Mouse (Mus musculus) adrenal gland, postnatal 25 days (tissue): Measurements from ENCODE around the gene Ankrd44. TPM values are rescaled to one million over a fixed set of nuclear protein-coding genes. Genes with fewer than 3 reads are reported as not detected.

Experiments
- DNase-seq: peaks from one replicate; pipeline ENCODE4 v3.0.0; 2021; ENCODE audit warnings: mixed read lengths
- total RNA-seq: library from RNA; stranded (reverse); gene quantifications from 2 replicates; pipeline ENCODE4 v1.2.3, GENCODE M21; 2021

Ankrd44 gene
- total RNA-seq, 1 experiment from 2014 or later = 20.4 TPM

DNA sequence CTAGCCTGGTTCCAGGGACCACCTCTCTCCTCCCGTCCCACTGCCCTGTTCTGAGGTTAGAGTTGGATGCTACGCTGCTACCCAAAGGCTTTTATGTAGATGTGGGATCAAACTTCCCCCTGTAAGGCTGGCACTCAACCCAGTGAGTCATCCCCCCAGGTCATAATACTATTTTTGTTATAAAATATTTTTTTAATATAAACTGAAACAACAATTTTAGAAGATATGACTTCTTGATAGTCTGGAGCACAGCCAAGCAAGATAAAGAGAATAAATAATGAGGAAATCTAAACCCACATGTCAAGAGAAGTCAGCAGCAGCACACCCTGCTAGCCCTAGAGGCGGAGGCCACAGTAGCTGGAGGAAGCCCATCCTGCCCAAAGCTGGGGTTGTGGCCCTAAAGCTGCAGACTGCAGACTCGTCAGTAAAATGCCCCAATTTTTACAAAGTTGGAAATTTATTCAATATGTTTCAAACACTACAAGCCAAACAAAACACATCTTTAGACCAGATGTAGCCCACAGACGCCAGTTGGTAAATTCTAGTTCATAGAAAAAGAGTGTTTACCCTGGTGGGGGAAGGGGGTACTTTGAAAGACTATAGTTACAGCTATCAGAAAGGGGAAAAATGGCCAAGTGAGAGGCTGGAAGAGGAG is 79.7 kb downstream of the Ankrd44 start:
- no peak for DNase-seq

DNA sequence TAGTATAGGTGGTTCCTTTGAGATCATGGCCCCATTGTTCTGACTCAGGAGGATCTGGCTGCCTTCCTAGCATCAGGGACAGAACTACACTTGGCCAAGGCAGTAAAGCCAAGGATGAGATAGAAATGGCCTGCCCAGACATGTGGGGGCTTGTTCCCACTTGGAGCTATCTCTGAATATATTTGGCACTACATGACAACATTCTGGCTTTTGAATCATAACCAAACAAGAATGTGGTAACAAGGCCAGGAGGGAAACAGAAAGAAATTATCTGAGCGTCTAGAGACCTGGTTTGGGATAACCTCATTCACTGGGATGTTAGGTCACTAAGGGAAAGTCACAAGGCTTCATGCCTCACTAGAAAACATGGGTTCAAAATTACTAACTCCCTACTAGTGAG is 81.8 kb downstream of the Ankrd44 start:
- DNase-seq = no peak

- no peak for DNase-seq
These were observed 83.3 kb downstream of the Ankrd44 start for GRCm38 (mm10) chr1:54842765-54843461.

- no peak for DNase-seq
These were observed 84.4 kb downstream of the Ankrd44 start for GRCm38 (mm10) chr1:54841788-54842187.

GRCm38 (mm10) chr1:54840040-54840439 is 86.1 kb downstream of the Ankrd44 start:
- DNase-seq = no peak

- DNase-seq = no peak
These were observed 87.7 kb downstream of the Ankrd44 start for GRCm38 (mm10) chr1:54838486-54838805.

DNA sequence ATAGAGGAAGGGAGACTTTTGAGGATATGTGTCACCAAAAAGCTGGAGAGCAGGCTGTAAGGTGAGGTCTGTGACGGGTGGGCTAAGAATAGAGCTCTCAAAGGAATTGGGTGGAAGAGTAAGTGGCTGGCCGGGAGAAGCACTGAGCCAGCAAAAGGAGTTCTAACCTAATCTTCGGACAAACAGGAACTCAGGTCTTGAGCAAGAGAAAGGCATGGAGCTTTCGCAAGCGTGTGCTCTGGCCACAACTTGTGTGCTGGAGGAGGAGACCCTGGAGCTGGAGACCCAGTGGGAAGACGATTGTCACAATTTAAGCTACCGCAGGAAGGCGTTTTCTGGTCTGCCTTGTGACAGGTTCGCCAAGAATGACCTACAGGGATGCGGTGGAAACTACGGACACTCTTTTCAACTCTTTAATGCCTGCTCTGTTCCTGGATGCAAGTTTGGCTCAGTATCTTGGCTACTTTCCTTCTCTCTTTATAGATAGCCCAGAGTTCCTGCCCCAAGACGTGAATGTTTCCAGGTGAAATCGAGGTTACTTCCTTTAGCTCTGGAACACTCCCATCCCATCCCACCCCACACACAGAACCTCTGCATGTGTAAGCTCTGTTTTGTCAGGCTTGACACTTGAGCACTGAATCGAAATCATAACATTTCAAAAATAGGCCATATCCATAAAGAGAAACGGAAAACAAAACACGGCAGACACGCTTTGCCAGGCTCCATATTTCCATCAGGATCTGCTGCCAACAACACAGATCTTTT is 88.3 kb downstream of the Ankrd44 start:
- DNase-seq = no peak

GRCm38 (mm10) chr1:54835661-54836205 is 90.5 kb downstream of the Ankrd44 start:
- DNase-seq = no peak

DNA sequence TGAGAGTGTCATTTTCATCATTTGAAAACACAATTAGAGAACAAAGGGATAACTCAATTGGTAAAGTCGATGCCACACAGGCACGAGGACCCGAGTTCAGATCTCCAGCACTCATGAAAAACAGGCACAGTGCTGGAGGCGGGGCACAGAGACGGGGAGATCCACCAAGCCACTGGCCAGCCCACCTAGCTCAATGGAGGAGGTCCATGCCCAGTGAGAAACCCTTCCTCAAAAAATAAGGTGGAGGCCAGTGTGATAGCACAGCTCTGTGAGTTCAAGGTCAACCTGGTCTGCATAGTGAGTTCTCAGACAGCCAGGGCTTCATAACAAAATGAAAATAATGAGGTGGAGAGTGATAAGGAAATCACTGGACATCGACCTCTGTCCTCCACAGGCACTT is 93.0 kb downstream of the Ankrd44 start:
- DNase-seq = no peak

DNA sequence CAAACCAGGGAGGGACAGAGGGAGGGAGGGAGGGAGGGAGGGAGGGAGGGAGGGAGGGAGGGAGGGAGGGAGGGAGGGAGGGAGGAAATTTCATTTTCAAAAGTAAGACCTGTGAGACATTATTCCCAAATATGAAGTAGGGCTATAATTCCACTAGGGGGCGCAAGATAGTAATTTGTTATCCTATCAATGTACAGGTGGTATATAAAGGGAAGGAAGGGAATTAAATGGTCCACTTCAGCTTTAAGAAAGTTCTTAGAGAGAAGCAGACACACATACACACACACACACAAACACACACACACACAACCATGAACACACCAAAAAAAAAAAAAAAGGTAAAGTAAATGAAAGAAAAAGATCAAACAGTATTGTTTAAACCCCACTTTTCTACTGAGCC is 93.4 kb downstream of the Ankrd44 start:
- no peak for DNase-seq

- peak; percentile 15 for DNase-seq
These were observed 96.0 kb downstream of the Ankrd44 start for GRCm38 (mm10) chr1:54830223-54830622.

- no peak for DNase-seq
These were observed 96.4 kb downstream of the Ankrd44 start for GRCm38 (mm10) chr1:54829681-54830213.

GRCm38 (mm10) chr1:54827827-54828226 is 98.4 kb downstream of the Ankrd44 start:
- DNase-seq = no peak

DNA sequence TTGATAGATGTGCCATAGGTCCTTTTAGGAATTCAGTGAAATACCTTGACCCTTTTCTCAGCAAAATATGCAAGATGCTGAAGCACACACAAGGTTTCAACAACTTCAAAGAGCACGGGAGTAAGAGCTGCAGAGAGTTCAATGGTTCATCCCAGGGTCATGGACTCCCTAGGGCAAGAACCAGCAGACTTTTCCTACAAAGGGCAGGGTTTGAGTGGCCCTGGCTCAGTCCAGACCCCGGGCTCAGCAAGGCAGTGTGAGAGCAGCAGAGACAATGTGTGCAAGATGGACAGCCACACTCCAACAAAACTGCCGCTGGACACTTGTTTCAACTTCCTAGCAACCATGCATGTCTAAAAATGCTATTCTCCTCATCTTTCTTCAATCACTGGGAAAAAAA is 98.8 kb downstream of the Ankrd44 start:
- no peak for DNase-seq

GRCm38 (mm10) chr1:54826426-54826986 is 99.7 kb downstream of the Ankrd44 start:
- DNase-seq = peak; percentile 95

GRCm38 (mm10) chr1:54825718-54826425 is 100.3 kb downstream of the Ankrd44 start:
- no peak for DNase-seq

DNA sequence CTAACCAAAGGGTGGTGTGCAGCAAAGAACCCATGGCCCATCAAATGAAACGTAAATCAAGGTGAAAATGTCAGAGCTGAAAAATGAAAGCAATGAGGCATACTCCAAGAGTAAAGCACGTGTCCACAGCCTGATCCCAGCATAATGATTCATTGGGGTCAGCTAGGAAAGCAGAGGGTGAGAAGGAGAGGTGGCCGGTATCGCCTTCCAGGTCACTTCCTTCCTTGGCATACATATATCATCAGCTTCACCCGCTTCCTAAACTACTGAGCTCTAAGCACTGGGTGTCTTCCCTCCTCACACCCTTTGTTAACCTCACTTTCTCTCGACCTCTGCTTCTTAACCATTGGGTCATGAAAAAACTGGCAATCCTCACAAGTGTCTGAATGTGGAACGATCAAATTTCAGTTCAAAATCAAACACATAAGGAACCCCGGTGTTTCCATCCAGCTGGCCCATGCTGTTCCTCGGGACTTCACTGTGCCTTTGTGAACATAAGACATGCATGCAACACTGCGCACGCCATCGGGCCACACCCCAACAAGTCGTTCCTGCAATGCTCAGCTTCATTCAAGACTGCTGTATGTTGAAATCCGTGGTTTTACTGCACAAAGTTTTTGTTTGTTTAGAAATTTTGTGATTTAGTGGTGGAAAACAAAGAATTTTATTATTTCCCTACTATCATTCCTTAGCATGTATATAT is 101.9 kb downstream of the Ankrd44 start:
- DNase-seq = no peak

GRCm38 (mm10) chr1:54821797-54822196 is 104.4 kb downstream of the Ankrd44 start:
- DNase-seq = no peak

DNA sequence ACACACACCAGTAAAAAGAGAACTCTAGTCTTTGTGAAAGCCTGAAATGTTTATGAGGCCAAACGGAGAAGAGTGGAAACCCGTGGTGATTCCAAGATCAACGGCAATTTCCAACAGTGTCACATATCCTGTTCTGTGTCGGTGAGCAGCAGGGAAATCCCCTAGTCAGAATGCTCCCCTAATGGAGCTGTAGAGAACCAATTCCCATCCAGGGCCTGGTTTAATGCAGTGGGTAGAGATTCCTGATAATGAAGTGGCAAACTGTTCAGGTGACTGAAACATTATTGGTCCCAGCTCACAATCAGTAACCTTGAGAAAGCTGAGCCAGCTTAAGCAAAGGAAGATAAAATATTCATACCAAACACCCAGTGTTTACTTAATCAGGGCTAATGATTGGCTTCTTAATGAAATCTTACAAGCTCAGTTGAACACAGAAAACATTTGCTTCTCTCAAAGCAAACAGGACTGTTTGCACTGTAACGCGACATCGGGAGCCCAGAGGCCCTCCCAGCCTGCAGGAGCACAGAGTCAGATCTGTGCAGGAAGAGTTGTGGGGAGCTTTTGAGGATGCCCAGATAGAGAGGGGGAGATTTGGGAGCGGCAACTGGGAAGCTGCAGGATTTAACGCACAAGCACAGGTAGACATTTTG is 110.9 kb downstream of the Ankrd44 start:
- DNase-seq = no peak

- no peak for DNase-seq
These were observed 116.2 kb downstream of the Ankrd44 start for GRCm38 (mm10) chr1:54809811-54810549.
